Mouse (Mus musculus) embryonic facial prominence, embryonic 10.5 days (tissue): Measurements from ENCODE around the gene Clp1. TPM values are rescaled to one million over a fixed set of nuclear protein-coding genes. Genes with fewer than 3 reads are reported as not detected.
A peak's percentile ranks its signal among the peaks of the same experiment; 100 is the strongest.
"Not testable (repeated sequence)": the region's sequence is repeated elsewhere in the genome, so short reads cannot be mapped to it uniquely, and the experiment has no call there.

Source experiments
- DNase-seq: peaks from one replicate; pipeline ENCODE4 v3.0.0-alpha.2; 2017; ENCODE audit warnings: low spot score
- H3K27ac ChIP-seq: fragments of 300-500 bp; sonication (generic); replicated peaks from 2 replicates; pipeline ENCODE4 v1.5.1; 2016; ENCODE audit warnings: mild to moderate bottlenecking
- H3K27me3 ChIP-seq: fragments of 300-500 bp; sonication (generic); replicated peaks from 2 replicates; pipeline ENCODE4 v1.6.1; 2016; ENCODE audit warnings: low read depth, mild to moderate bottlenecking; ENCODE audit not compliant: poor library complexity, severe bottlenecking
- H3K36me3 ChIP-seq: fragments of 300-500 bp; sonication (generic); replicated peaks from 2 replicates; pipeline ENCODE4 v1.6.1; 2016; ENCODE audit warnings: mild to moderate bottlenecking, moderate library complexity
- H3K4me1 ChIP-seq: fragments of 300-500 bp; sonication (generic); 2 replicates; pipeline ENCODE4 v1.6.1; 2016
- H3K4me3 ChIP-seq: fragments of 300-500 bp; sonication (generic); 2 replicates; pipeline ENCODE4 v1.5.1; 2016; ENCODE audit warnings: mild to moderate bottlenecking, moderate library complexity
- H3K9me3 ChIP-seq: fragments of 300-500 bp; sonication (generic); 2 replicates; pipeline ENCODE4 v1.6.1; 2016; ENCODE audit warnings: mild to moderate bottlenecking
- WGBS: fragments of 180-500 bp; shearing (Covaris S2); methylation state at CpG from one replicate; pipeline ENCODE4 v1.1.7; 2016; 5-methylcytosine and 5-hydroxymethylcytosine counted together
- polyA plus RNA-seq: library from polyadenylated mRNA; unstranded; fragments of >200 nt; fragmentation: Nextera tagmentation; extraction: Ambion mirVana; gene quantifications from 2 replicates; pipeline ENCODE4 v1.2.1, GENCODE M21; 2016

The Clp1 gene
- polyA plus RNA-seq, 1 experiment from 2014 or later: 53.2 TPM

- Histone ChIP-seq H3K4me3 (peak overlapping the region; percentile 65), H3K27me3 (no peaks in the 10 kb centered on the region), H3K4me1 (peaks cover 75% of the 10 kb centered on the region), H3K36me3 (peaks cover 9% of the 10 kb centered on the region), H3K9me3 (no peaks in the 10 kb centered on the region), H3K27ac (peak overlapping the region; percentile 88)
- 19% methylated on average over 7 of the region's 7 CpGs for WGBS
- DNase-seq: peak; percentile 44
These were observed 8.3 kb upstream of the Clp1 start for GRCm38 (mm10) chr2:84735346-84735920.

GRCm38 (mm10) chr2:84734919-84735318, 7.8 kb upstream of the Clp1 start:
- 1% methylated on average over 2 of the region's 2 CpGs for WGBS
- peaks cover 70% of the 10 kb centered on the region for H3K4me1 ChIP-seq

GRCm38 (mm10) chr2:84734351-84734864, 7.3 kb upstream of the Clp1 start:
- peak overlapping the region; percentile 88 for H3K27ac ChIP-seq
- DNase-seq: peak; percentile 68
- no peaks in the 10 kb centered on the region for H3K36me3 ChIP-seq
- peaks cover 65% of the 10 kb centered on the region for H3K4me1 ChIP-seq
- H3K4me3 ChIP-seq: peak overlapping the region; percentile 65
- whole genome bisulfite sequencing: under 1% methylated on average over 11 of the region's 11 CpGs
- H3K9me3 ChIP-seq: no peaks in the 10 kb centered on the region
- no peaks in the 10 kb centered on the region for H3K27me3 ChIP-seq

More at GRCm38 (mm10) chr2:84734919-84735318, 7.8 kb upstream of the Clp1 start:
- Histone ChIP-seq H3K36me3 (peaks cover 4% of the 10 kb centered on the region), H3K27me3 (no peaks in the 10 kb centered on the region), H3K27ac (peak overlapping the region; percentile 88), H3K9me3 (no peaks in the 10 kb centered on the region), H3K4me3 (peak overlapping the region; percentile 65)
- no peak for DNase-seq

DNA sequence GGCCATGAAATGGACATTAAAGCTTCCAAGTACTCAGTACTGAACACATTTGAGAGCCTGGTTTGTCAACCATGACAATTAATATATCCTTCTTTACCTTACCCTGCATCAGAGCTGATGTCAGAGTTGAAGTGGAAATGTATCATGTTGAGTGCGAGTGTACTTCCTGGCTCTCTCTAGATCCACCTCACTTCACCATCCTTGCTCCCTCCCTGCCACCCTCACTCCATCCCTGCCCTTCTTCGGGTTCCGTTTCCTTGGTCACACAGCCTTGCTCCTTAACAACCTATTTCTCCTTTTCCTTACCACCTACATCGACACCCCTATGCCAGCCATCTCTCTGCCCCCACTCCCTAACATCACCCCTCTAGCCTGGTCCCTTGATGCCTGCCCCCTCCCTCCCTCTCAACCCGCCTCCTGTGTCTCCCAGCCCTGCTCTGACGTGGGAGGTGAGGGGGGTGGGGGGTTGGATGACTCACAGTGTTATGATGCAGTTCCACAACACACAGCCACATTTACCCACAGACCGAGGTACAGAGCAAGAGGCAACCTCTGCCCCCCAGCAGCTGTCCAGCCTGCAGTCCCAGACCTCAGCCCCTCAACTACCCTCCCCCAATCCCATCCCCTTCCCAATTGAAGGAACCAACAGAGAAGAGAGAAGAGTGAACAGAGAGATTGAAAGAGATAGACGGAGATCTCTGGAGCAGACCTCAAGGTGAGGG, 6.6 kb upstream of the Clp1 start, which contains the start of gene Ypel4:
Ypel4 (plus strand) TSS at position 480 of the 722 bp plus-strand sequence.
- H3K27me3 ChIP-seq: no peaks in the 10 kb centered on the region
- DNase-seq: peak; percentile 70
- no peaks in the 10 kb centered on the region for H3K9me3 ChIP-seq
- H3K4me1 ChIP-seq: peaks cover 58% of the 10 kb centered on the region
- peak within 1 kb of the TSS; percentile 88 for H3K27ac ChIP-seq
- WGBS: 2% methylated on average over 8 of the region's 8 CpGs
- H3K4me3 ChIP-seq: peak within 1 kb of the TSS; percentile 65
- H3K36me3 ChIP-seq: no peaks in the 10 kb centered on the region

DNA sequence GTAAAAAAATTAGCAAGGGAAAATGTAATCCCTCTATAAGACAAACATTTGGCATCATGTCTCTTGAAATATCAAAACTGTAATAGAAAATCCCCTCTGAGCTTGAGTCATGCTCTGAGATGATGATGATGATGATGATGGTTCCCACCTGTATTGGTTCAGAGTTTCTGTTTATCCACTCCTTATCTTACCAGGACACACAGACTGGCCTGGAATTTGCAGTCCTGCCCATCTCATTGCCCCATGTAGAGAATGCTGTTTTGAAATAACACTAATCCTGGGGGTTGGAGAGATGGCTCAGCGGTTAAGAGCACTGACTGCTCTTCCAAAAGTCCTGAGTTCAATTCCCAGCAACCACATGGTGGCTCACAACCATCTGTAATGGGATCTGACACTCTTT, 5.2 kb upstream of the Clp1 start:
- Histone ChIP-seq H3K36me3 (no peaks in the 10 kb centered on the region), H3K4me1 (peaks cover 52% of the 10 kb centered on the region), H3K27me3 (no peaks in the 10 kb centered on the region), H3K9me3 (no peaks in the 10 kb centered on the region), H3K27ac (no peak overlapping the region), H3K4me3 (no peak overlapping the region)
- no peak for DNase-seq
- 76% methylated on average over 1 of the region's 1 CpGs for WGBS

DNA sequence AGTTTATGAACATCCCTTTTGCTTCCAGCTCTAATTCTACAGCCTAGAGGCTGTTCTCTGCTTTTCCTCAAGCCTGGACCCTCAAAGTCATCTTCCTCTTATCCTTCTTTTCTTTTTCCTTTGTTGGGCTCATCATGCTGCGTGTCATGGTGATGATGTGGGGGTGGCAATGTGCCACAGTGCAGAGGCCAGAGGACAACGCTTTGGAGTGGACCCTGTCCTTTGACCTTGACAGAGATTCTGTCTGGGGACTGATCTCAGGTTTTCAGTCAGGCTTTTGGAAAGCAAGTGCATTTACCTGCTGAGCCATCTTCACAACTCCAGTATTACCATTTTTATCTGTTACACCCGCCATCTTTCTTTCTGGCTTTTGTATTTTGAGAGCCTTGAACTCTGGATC, 4.1 kb upstream of the Clp1 start:
- no peaks in the 10 kb centered on the region for H3K27me3 ChIP-seq
- no peak for DNase-seq

GRCm38 (mm10) chr2:84728191-84728590, 1.0 kb upstream of the Clp1 start:
- H3K9me3 ChIP-seq, DNase-seq, H3K4me3 ChIP-seq, H3K27ac ChIP-seq, H3K27me3 ChIP-seq: not testable (repeated sequence)
- H3K36me3 ChIP-seq: peaks cover 27% of the 10 kb centered on the region
- 83% methylated on average over 5 of the region's 5 CpGs for WGBS
- H3K4me1 ChIP-seq: peaks cover 28% of the 10 kb centered on the region

More for the DNA sequence above, 4.1 kb upstream of the Clp1 start:
- Histone ChIP-seq H3K4me1 (peaks cover 46% of the 10 kb centered on the region), H3K36me3 (no peaks in the 10 kb centered on the region), H3K27ac (no peak overlapping the region), H3K4me3 (no peak overlapping the region), H3K9me3 (no peaks in the 10 kb centered on the region)
- WGBS: 85% methylated on average over 3 of the region's 3 CpGs

GRCm38 (mm10) chr2:84726716-84727115, 434 bp downstream of the Clp1 start:
- peaks cover 25% of the 10 kb centered on the region for H3K4me1 ChIP-seq
- H3K27me3 ChIP-seq: no peaks in the 10 kb centered on the region
- H3K9me3 ChIP-seq: no peaks in the 10 kb centered on the region
- peak overlapping the region; percentile 76 for H3K4me3 ChIP-seq
- WGBS: 5% methylated on average over 9 of the region's 9 CpGs
- no peak for DNase-seq
- peaks cover 39% of the 10 kb centered on the region for H3K36me3 ChIP-seq
- H3K27ac ChIP-seq: peak overlapping the region; percentile 85

GRCm38 (mm10) chr2:84725770-84726169, 1.4 kb downstream of the Clp1 start:
- Histone ChIP-seq H3K4me3 (peak overlapping the region; percentile 76), H3K27ac (no peak overlapping the region), H3K27me3 (no peaks in the 10 kb centered on the region), H3K36me3 (peaks cover 47% of the 10 kb centered on the region), H3K4me1 (peaks cover 25% of the 10 kb centered on the region), H3K9me3 (no peaks in the 10 kb centered on the region)
- WGBS: 94% methylated on average over 10 of the region's 10 CpGs
- no peak for DNase-seq

DNA sequence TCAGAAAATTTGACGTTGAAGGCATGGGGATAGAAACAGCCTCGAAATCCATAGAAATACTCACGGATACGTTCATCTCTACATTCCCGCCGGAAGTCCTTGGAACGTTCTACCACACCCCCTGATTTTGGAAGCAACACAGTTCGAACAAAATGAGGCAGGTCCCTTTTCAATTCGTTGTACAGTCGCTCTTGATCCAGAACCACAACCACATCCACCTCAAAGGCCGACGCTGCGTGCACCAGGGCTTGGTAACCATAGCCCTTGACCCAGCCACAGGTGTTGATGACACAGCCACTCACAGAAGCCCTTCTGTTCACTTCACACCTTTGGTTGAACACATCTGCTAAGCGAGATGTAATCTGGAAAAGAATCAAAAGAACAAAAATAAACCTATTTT, 3.3 kb downstream of the Clp1 start:
- Histone ChIP-seq H3K4me3 (no peak overlapping the region), H3K27ac (no peak overlapping the region), H3K36me3 (peaks cover 47% of the 10 kb centered on the region), H3K27me3 (no peaks in the 10 kb centered on the region), H3K4me1 (peaks cover 25% of the 10 kb centered on the region), H3K9me3 (no peaks in the 10 kb centered on the region)
- WGBS: 95% methylated on average over 14 of the region's 14 CpGs
- no peak for DNase-seq

- H3K27me3 ChIP-seq: no peaks in the 10 kb centered on the region
- 76% methylated on average over 3 of the region's 3 CpGs for WGBS
- H3K27ac ChIP-seq: no peak overlapping the region
- peaks cover 47% of the 10 kb centered on the region for H3K36me3 ChIP-seq
- DNase-seq: no peak
- peaks cover 21% of the 10 kb centered on the region for H3K4me1 ChIP-seq
- H3K9me3 ChIP-seq: no peaks in the 10 kb centered on the region
- H3K4me3 ChIP-seq: no peak overlapping the region
These were observed 6.0 kb downstream of the Clp1 start for GRCm38 (mm10) chr2:84721182-84721581.

DNA sequence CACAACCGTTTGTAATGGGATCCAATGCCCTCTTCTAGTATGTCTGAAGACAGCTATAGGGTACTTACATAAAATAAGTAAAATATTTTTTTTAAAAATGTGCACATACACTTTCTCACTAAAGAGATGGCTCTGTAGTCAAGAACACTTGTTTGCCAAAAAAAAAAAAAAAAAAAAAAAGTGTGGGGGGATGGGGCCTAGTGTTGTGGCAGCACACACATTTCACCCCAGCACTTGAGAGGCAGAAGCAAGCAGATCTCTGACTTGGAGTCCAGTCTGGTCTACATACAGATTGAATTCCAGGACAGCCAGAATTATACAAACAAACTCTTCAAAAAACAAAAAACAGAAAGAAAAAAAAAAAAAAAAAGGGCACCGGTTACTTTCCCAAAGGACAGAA, 6.4 kb downstream of the Clp1 start:
- Histone ChIP-seq H3K4me3 (no peak overlapping the region), H3K27ac (no peak overlapping the region), H3K4me1 (peaks cover 19% of the 10 kb centered on the region), H3K36me3 (peaks cover 45% of the 10 kb centered on the region), H3K9me3 (no peaks in the 10 kb centered on the region), H3K27me3 (no peaks in the 10 kb centered on the region)
- 91% methylated on average over 2 of the region's 2 CpGs for WGBS
- no peak for DNase-seq

- Histone ChIP-seq H3K27ac (no peak overlapping the region), H3K9me3 (no peaks in the 10 kb centered on the region), H3K4me1 (peaks cover 24% of the 10 kb centered on the region), H3K4me3 (no peak overlapping the region), H3K27me3 (no peaks in the 10 kb centered on the region), H3K36me3 (peaks cover 15% of the 10 kb centered on the region)
- no peak for DNase-seq
- WGBS: 94% methylated on average over 4 of the region's 4 CpGs
These were observed 9.8 kb downstream of the Clp1 start for GRCm38 (mm10) chr2:84717357-84717756.
